Mouse (Mus musculus) CH12.LX (cell line): ENCODE results near the gene Hoxd8. TPM values are rescaled to one million over a fixed set of nuclear protein-coding genes. Genes with fewer than 3 reads are reported as not detected.

Experiments
- DNase-seq: peaks from one replicate; pipeline ENCODE4 v3.0.0-alpha.2; 2013; ENCODE audit errors: extremely low read depth
- H3K27ac ChIP-seq: 2 replicates; pipeline ENCODE4 v1.5.1; 2012; ENCODE audit warnings: low read depth, mild to moderate bottlenecking, control low read depth, moderate library complexity; ENCODE audit not compliant: insufficient read depth
- H3K27me3 ChIP-seq: replicated peaks from 2 replicates; pipeline ENCODE3; 2012; ENCODE audit warnings: inconsistent platforms
- H3K36me3 ChIP-seq, 2 experiments: replicated peaks in 1 of 2; 2 replicates each; pipeline versions ENCODE3 to v1.6.1; 2012; ENCODE audit warnings: inconsistent platforms in 1 of 2, low read length in 1 of 2, mild to moderate bottlenecking in 1 of 2, mixed read lengths in 1 of 2, moderate library complexity in 1 of 2; ENCODE audit not compliant: control insufficient read depth in 1 of 2, insufficient read depth in 1 of 2
- H3K4me1 ChIP-seq, 2 experiments: 2 replicates each; pipeline ENCODE4 v1.6.1; 2012; ENCODE audit warnings: inconsistent platforms in 1 of 2, moderate library complexity in 1 of 2; ENCODE audit not compliant: insufficient read depth in 2 of 2, control insufficient read depth in 1 of 2
- H3K4me2 ChIP-seq: 2 replicates; pipeline ENCODE4 v1.6.1; 2012; ENCODE audit warnings: low read depth, mild to moderate bottlenecking, control low read depth; ENCODE audit not compliant: poor library complexity, insufficient read depth, severe bottlenecking
- H3K4me3 ChIP-seq, 3 experiments: fragments of 150-350 bp in 1 of 3; sonication (generic) in 1 of 3; replicated peaks in 1 of 3; 2 replicates each; pipeline versions ENCODE3 to v1.5.1; 2011 to 2012; ENCODE audit warnings: low read depth in 2 of 3, low read length in 2 of 3, mild to moderate bottlenecking in 2 of 3, moderate library complexity in 2 of 3, control low read depth in 1 of 3, improper control_type of control experiment in 1 of 3, inconsistent platforms in 1 of 3, mixed read lengths in 1 of 3; ENCODE audit not compliant: poor library complexity in 1 of 3
- H3K79me2 ChIP-seq: replicated peaks from 2 replicates; pipeline ENCODE4 v1.6.1; 2012; ENCODE audit warnings: mild to moderate bottlenecking, moderate library complexity; ENCODE audit not compliant: control insufficient read depth, poor library complexity, insufficient read depth, severe bottlenecking; ENCODE audit errors: extremely low read depth
- H3K9ac ChIP-seq: 2 replicates; pipeline ENCODE4 v1.6.1; 2012; ENCODE audit warnings: low read depth, mild to moderate bottlenecking, control low read depth, moderate library complexity; ENCODE audit not compliant: insufficient read depth
- H3K9me3 ChIP-seq: replicated peaks from 2 replicates; pipeline ENCODE3; 2012; ENCODE audit warnings: low read length, inconsistent platforms, mixed read lengths
- BHLHE40 ChIP-seq: IDR thresholded peaks from 2 replicates; pipeline ENCODE4 v1.6.1; 2011; ENCODE audit warnings: mild to moderate bottlenecking, low read depth, low read length, improper control_type of control experiment
- CHD1 ChIP-seq: IDR thresholded peaks from 2 replicates; pipeline ENCODE4 v1.6.1; 2012; ENCODE audit warnings: low read depth, low read length, improper control_type of control experiment, inconsistent platforms
- E2F4 ChIP-seq: IDR thresholded peaks from 2 replicates; pipeline ENCODE4 v1.6.1; 2011; ENCODE audit warnings: low read depth, low read length, improper control_type of control experiment; ENCODE audit not compliant: insufficient replicate concordance
- ETS1 ChIP-seq: conservative IDR thresholded peaks from 2 replicates; pipeline ENCODE4 v1.6.1; 2012; ENCODE audit warnings: low read depth, mild to moderate bottlenecking, inconsistent platforms, low read length, improper control_type of control experiment, moderate library complexity
- HCFC1 ChIP-seq: IDR thresholded peaks from 2 replicates; pipeline ENCODE4 v1.6.1; 2012; ENCODE audit warnings: low read depth, mild to moderate bottlenecking, inconsistent platforms, low read length, improper control_type of control experiment
- JUND ChIP-seq: conservative IDR thresholded peaks from 2 replicates; pipeline ENCODE4 v1.6.1; 2011; ENCODE audit warnings: low read depth, low read length, improper control_type of control experiment
- KAT2A ChIP-seq: IDR thresholded peaks from 2 replicates; pipeline ENCODE4 v1.6.1; 2012; ENCODE audit warnings: low read length, improper control_type of control experiment, inconsistent platforms; ENCODE audit not compliant: insufficient replicate concordance
- MAX ChIP-seq: IDR thresholded peaks from 2 replicates; pipeline ENCODE4 v1.6.1; 2011; ENCODE audit warnings: low read length, improper control_type of control experiment
- MEF2A ChIP-seq: IDR thresholded peaks from 2 replicates; pipeline ENCODE4 v1.6.1; 2014; ENCODE audit warnings: low read depth, mild to moderate bottlenecking, inconsistent platforms, low read length, improper control_type of control experiment, borderline replicate concordance
- MYC ChIP-seq: IDR thresholded peaks from 2 replicates; pipeline ENCODE4 v1.6.1; 2011; ENCODE audit warnings: low read depth, mild to moderate bottlenecking, improper control_type of control experiment, low read length
- NRF1 ChIP-seq: IDR thresholded peaks from 2 replicates; pipeline ENCODE4 v1.6.1; 2014; ENCODE audit warnings: low read depth, mild to moderate bottlenecking, inconsistent platforms, low read length, improper control_type of control experiment, moderate library complexity
- PAX5 ChIP-seq: IDR thresholded peaks from 2 replicates; pipeline ENCODE4 v1.6.1; 2012; ENCODE audit warnings: low read length, inconsistent platforms, mixed read lengths
- POLR2AphosphoS2 ChIP-seq: IDR thresholded peaks from 2 replicates; pipeline ENCODE4 v1.6.1; 2011; ENCODE audit warnings: low read depth, low read length, improper control_type of control experiment
- RCOR1 ChIP-seq: conservative IDR thresholded peaks from 2 replicates; pipeline ENCODE4 v1.6.1; 2012; ENCODE audit warnings: low read depth, mild to moderate bottlenecking, inconsistent platforms, low read length, improper control_type of control experiment
- SIN3A ChIP-seq: IDR thresholded peaks from 2 replicates; pipeline ENCODE4 v1.6.1; 2012; ENCODE audit warnings: low read length, improper control_type of control experiment, inconsistent platforms
- SMC3 ChIP-seq: IDR thresholded peaks from 2 replicates; pipeline ENCODE4 v1.6.1; 2011; ENCODE audit warnings: low read depth, low read length, improper control_type of control experiment
- TCF12 ChIP-seq: IDR thresholded peaks from 2 replicates; pipeline ENCODE4 v1.6.1; 2014; ENCODE audit warnings: low read depth, mild to moderate bottlenecking, inconsistent platforms, low read length, improper control_type of control experiment
- UBTF ChIP-seq: IDR thresholded peaks from 2 replicates; pipeline ENCODE4 v1.6.1; 2012; ENCODE audit warnings: low read depth, mild to moderate bottlenecking, inconsistent platforms, low read length, improper control_type of control experiment, moderate library complexity
- ZKSCAN1 ChIP-seq: IDR thresholded peaks from 2 replicates; pipeline ENCODE4 v1.6.1; 2012; ENCODE audit warnings: low read depth, inconsistent platforms, low read length, improper control_type of control experiment, borderline replicate concordance
- ZMIZ1 ChIP-seq: IDR thresholded peaks from 2 replicates; pipeline ENCODE4 v1.6.1; 2012; ENCODE audit warnings: low read depth, mild to moderate bottlenecking, inconsistent platforms, low read length, improper control_type of control experiment
- ZNF384 ChIP-seq: IDR thresholded peaks from 2 replicates; pipeline ENCODE4 v1.6.1; 2012; ENCODE audit warnings: low read depth, low read length, improper control_type of control experiment, inconsistent platforms
- dilution Hi-C: fragments of 300-500 bp; cut with MboI; formaldehyde crosslinking; loops from 2 replicates; pipeline ENCODE4 v1.14.3; 2020; ENCODE audit warnings: low sequenced_read_pairs; ENCODE audit not compliant: extremely low pct_unique_long_range_greater_than_20kb, extremely low pct_ligation_motif_present
- in situ Hi-C: fragments of 300-500 bp; cut with MboI; formaldehyde crosslinking; loops from 3 replicates; pipeline ENCODE4 v1.14.3; 2019; ENCODE audit warnings: low sequenced_read_pairs, low pct_ligation_motif_present, low pct_unique_long_range_greater_than_20kb, mixed read lengths
- polyA plus RNA-seq: library from polyadenylated mRNA; unstranded; fragments of >175 nt; gene quantifications from 2 replicates; pipeline ENCODE4 v1.2.1, GENCODE M21; 2012; ENCODE audit warnings: low read depth; ENCODE audit not compliant: insufficient read length
- total RNA-seq, 2 experiments: library from RNA; depleted of rRNA; stranded (reverse); fragments of 300-350 nt in 1 of 2; fragments of >200 nt in 1 of 2; gene quantifications; 2 replicates each; pipeline ENCODE4 v1.2.3; 2012 to 2014

Hoxd8 gene
- total and polyA plus RNA-seq, 3 experiments = 0.20 to 0.31 TPM; not detected in 1

DNA sequence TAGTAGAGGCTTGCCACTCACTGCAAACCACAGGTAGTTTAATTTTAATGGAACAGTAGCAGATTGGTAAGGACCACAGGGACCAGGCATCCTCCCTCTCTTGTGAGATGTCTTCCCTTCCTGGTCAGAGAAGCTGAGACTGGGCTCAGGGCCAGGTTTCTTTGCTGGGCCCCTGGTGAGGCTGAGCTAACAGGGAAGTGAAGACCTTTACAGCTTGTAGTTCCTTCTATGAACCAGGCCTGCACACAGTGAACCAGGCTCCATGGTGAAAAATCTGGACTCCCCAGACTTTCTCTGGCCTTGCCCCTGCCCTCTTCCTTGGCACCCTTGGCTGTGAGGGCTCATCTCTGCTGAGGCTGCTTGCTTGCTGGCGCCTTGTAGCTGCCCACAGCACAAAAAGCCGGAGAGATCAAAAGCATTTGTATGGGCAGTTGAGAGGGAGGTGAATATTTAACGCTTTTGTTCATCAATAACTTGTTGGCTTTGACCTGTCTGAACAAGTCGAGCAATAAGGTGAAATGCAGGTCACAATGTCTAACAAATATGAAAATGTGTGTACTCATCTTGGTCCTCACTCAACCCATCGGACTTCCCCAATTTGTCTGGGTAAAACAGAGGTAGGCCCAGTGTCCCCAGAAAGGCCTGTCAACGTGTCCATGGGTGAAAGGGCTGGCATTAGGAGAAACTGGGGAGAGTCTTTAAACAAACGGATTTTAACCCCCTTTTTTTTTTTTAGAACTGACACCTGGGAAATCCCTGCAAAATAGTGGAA is 20.0 kb downstream of the Hoxd8 start (continued):
- no peak for TF ChIP-seq PAX5
- TF ChIP-seq CHD1 = peak; percentile 88; the same call in 1 of the 2 replicates
- peak; percentile 51; the same call in 1 of the 2 replicates for TF ChIP-seq MEF2A
- TF ChIP-seq ZMIZ1 = no peak; the same call in 1 of the 2 replicates
- no peak for TF ChIP-seq POLR2AphosphoS2
- TF ChIP-seq RCOR1 = peak; percentile 71; the same call in 1 of the 2 replicates
- TF ChIP-seq JUND = peak; percentile 43
- TF ChIP-seq UBTF = no peak
- no peak; the same call in none of the 2 replicates for TF ChIP-seq HCFC1
- TF ChIP-seq ZKSCAN1 = no peak
- peak; percentile 26 for TF ChIP-seq TCF12
- TF ChIP-seq SMC3 = no peak
- TF ChIP-seq ZNF384 = peak; percentile 68; the same call in 1 of the 2 replicates
- no peak for TF ChIP-seq E2F4
- TF ChIP-seq SIN3A = peak; percentile 72
- TF ChIP-seq MYC = no peak
- peak; percentile 49 for TF ChIP-seq ETS1

DNA sequence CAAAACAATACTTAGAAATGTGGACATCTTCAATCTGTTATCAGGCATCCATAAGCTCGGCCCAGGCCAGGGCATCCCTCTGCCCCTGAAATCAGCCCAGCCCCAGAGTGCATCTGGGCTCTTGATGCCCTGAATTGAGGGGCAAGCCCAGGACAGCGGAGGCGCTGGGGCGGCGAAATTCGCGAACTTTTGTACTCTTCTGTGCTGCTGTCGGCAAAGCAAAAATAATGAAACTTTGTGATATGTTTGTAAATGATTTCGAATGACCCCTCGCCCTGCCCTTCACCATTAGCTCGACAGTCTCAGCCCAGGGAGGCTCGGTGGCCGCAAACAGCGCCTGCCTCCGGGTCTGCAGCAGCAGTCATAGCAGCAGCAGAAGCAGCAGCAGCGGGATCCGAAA is 20.8 kb downstream of the Hoxd8 start:
- Histone ChIP-seq H3K4me3 (peak overlapping the region; percentile 61 to 96 (median 66)), H3K27ac (peak overlapping the region; percentile 56; the same call in 1 of the 2 replicates), H3K36me3 (peaks cover 28 to 32% of the 10 kb centered on the region in 2 experiments), H3K79me2 (peaks cover 60% of the 10 kb centered on the region), H3K4me2 (peak overlapping the region; percentile 86; the same call in 1 of the 2 replicates), H3K9ac (peak overlapping the region; percentile 71), H3K27me3 (no peaks in the 10 kb centered on the region), H3K9me3 (peaks cover 6% of the 10 kb centered on the region), H3K4me1 (peaks cover 10 to 55% of the 10 kb centered on the region in 2 experiments)
- TF ChIP-seq NRF1 (no peak), MYC (no peak), JUND (no peak), BHLHE40 (no peak), MAX (no peak), KAT2A (no peak)
- dilution Hi-C loops = no loop called here
- no peak for DNase-seq
- in situ Hi-C loops = loop anchor here (10.0 kb wide), 1 partner anchor 330 kb away; no protein-coding TSS in a partner anchor
